23 mouse cellular contexts compared by ENCODE assay signal in genomic region chr6:31313869-31314470, GRCm38 (mm10).
DNase-seq lines count a peak whose midpoint lies in the region; ATAC-seq and TF ChIP-seq lines count a peak whose summit lies in the region.
"Had no signal": no experiment of that assay in that cellular context is flagged by ENCODE, and none has a peak within 500 bp of the region (broad histone marks: within the 10 kb centered on the region; RNA-seq: fewer than 3 reads in every experiment).

No protein-coding gene starts in this region.

- H3K27me3 ChIP-seq in liver, adult 2 months (ENCODE audit: control insufficient read depth, insufficient read depth, low read length): no peaks in the 10 kb centered on the region
- no peaks in the 10 kb centered on the region for H3K27me3 ChIP-seq in liver, postnatal 0 days (ENCODE audit: insufficient read depth, low read length)
- H3K27me3 ChIP-seq: kidney, embryonic 15.5 days; megakaryocyte, embryonic 14.5 days; Patski had no signal

- no peak for TF ChIP-seq POLR2A in liver, adult 2 months (IDR thresholded peaks at IDR 0.05; ENCODE audit: extremely low read depth, insufficient read depth, low read length)

- intact Hi-C loops in gastrocnemius, adult 2 months (cut with DNase I): no loop called here
- intact Hi-C loops in gastrocnemius, postnatal 36 days (cut with DNase I): no loop called here

- H3K36me3 ChIP-seq in liver, adult 2 months (ENCODE audit: control insufficient read depth, insufficient read depth, low read length): no peaks in the 10 kb centered on the region
- no peaks in the 10 kb centered on the region for H3K36me3 ChIP-seq in liver, postnatal 0 days (replicated peaks; ENCODE audit: insufficient read depth, low read length)
- H3K36me3 ChIP-seq in macrophage (ENCODE audit: inconsistent target): no peaks in the 10 kb centered on the region
- H3K36me3 ChIP-seq: heart, embryonic 10.5 days; hindbrain, embryonic 12.5 days; kidney, embryonic 15.5 days; liver, embryonic 15.5 days had no signal

- no peak overlapping the region for H3K4me2 ChIP-seq in liver, postnatal 0 days (ENCODE audit: low read depth, low read length)
- H3K4me2 ChIP-seq: hindbrain, embryonic 12.5 days; kidney, embryonic 15.5 days; liver, embryonic 15.5 days had no signal

- H3K4me3 ChIP-seq in gastrocnemius, adult 2 months: peak overlapping the region; percentile 45
- H3K4me3 ChIP-seq in liver, adult 2 months (ENCODE audit: insufficient read depth, low read depth, low read length): no peak overlapping the region
- no peak overlapping the region for H3K4me3 ChIP-seq in liver, postnatal 0 days (ENCODE audit: low read depth, low read length)
- no peak overlapping the region for H3K4me3 ChIP-seq in macrophage (ENCODE audit: inconsistent target)
- H3K4me3 ChIP-seq: erythroblast, embryonic 14.5 days; heart, embryonic 10.5 days; hindbrain, embryonic 12.5 days; kidney, embryonic 15.5 days; liver, embryonic 15.5 days; megakaryocyte, embryonic 14.5 days had no signal

- no peak for TF ChIP-seq EP300 in liver, postnatal 0 days (IDR thresholded peaks at IDR 0.05; ENCODE audit: low read depth)

- 52% methylated on average over 5 of the region's 5 CpGs for WGBS in liver, adult 2 months
- 38% methylated on average over 5 of the region's 5 CpGs for WGBS in liver, postnatal 0 days (ENCODE audit: insufficient replicate concordance)
- WGBS in macrophage (ENCODE audit: missing documents): 23% methylated on average over 5 of the region's 5 CpGs

- no peaks in the 10 kb centered on the region for H3K9me3 ChIP-seq in liver, postnatal 0 days (ENCODE audit: low read length)
- H3K9me3 ChIP-seq: heart, embryonic 10.5 days; hindbrain, embryonic 12.5 days; kidney, embryonic 15.5 days; liver, embryonic 15.5 days; megakaryocyte, embryonic 14.5 days had no signal

- no peaks in the 10 kb centered on the region for H3K79me2 ChIP-seq in liver, adult 2 months (ENCODE audit: control insufficient read depth, insufficient read depth, low read length)
- no peaks in the 10 kb centered on the region for H3K79me2 ChIP-seq in macrophage (ENCODE audit: inconsistent target)

- peaks cover 11% of the 10 kb centered on the region for H3K4me1 ChIP-seq in liver, adult 2 months (ENCODE audit: control insufficient read depth, insufficient read depth, low read length)
- peaks cover 2% of the 10 kb centered on the region; the same call in 1 of the 2 replicates for H3K4me1 ChIP-seq in liver, postnatal 0 days (ENCODE audit: insufficient read depth)
- H3K4me1 ChIP-seq: liver, embryonic 15.5 days had no signal

- H3K9ac ChIP-seq in liver, adult 2 months (ENCODE audit: low read depth, low read length): no peak overlapping the region
- no peak overlapping the region for H3K9ac ChIP-seq in liver, postnatal 0 days (replicated peaks)
- H3K9ac ChIP-seq: hindbrain, embryonic 12.5 days; kidney, embryonic 15.5 days; liver, embryonic 15.5 days had no signal

- DNase-seq in gastrocnemius, adult 2 months: no peak
- DNase-seq in gastrocnemius, postnatal 36 days: no peak
- DNase-seq in liver, adult 2 months (ENCODE audit: extremely low read depth, low read depth, low spot score): peak; percentile 65
- DNase-seq in liver, postnatal 0 days: no peak
- no peak for DNase-seq in adrenal gland, postnatal 14 days
- no peak for DNase-seq in testis, postnatal 14 days (ENCODE audit: low spot score)
- DNase-seq: adrenal gland, postnatal 25 days; cerebellum, adult 8-10 months; gastrocnemius, postnatal 25 days; midbrain, embryonic 14.5 days; right cerebral cortex, postnatal 25 days had no signal

- ATAC-seq in liver, postnatal 0 days: no peak
- ATAC-seq: activated CD4-positive, CD25-positive, alpha-beta regulatory T cell, adult 4 months; forebrain, embryonic 16.5 days; inflammation-experienced regulatory T-cells, adult 6 months; lung, postnatal 0 days; Patski had no signal

- peak overlapping the region; percentile 85 for H3K27ac ChIP-seq in gastrocnemius, adult 2 months
- H3K27ac ChIP-seq in liver, adult 2 months (replicated peaks; ENCODE audit: insufficient read depth, low read depth, low read length): no peak overlapping the region
- no peak overlapping the region for H3K27ac ChIP-seq in liver, postnatal 0 days (ENCODE audit: low read depth)
- H3K27ac ChIP-seq in macrophage: peak overlapping the region; percentile 21; the same call in 1 of the 2 replicates
- H3K27ac ChIP-seq: heart, embryonic 10.5 days; hindbrain, embryonic 12.5 days; kidney, embryonic 15.5 days; liver, embryonic 15.5 days had no signal

- no peak for TF ChIP-seq CTCF in gastrocnemius, adult 2 months (IDR thresholded peaks at IDR 0.05)
- TF ChIP-seq CTCF in liver, adult 2 months (IDR thresholded peaks at IDR 0.05; ENCODE audit: low read depth, low read length): no peak
- TF ChIP-seq CTCF in liver, postnatal 0 days (IDR thresholded peaks at IDR 0.05; ENCODE audit: low read depth): no peak

Comparison
In these comparisons a context has a peak if more than half of its experiments do, and no peak if none do; other contexts are left out.
1. H3K27ac ChIP-seq: peak in gastrocnemius, adult 2 months (single experiment) and macrophage (single experiment); none in liver, adult 2 months (single experiment) and liver, postnatal 0 days (single experiment).